Mouse (Mus musculus) midbrain, embryonic 10.5 days (tissue): ENCODE results near the gene Rxrg. TPM values are rescaled to one million over a fixed set of nuclear protein-coding genes. Genes with fewer than 3 reads are reported as not detected.

Experiments
- DNase-seq: peaks from one replicate; pipeline ENCODE4 v3.0.0-alpha.2; 2017; ENCODE audit warnings: low spot score
- H3K27ac ChIP-seq: fragments of 300-500 bp; sonication (generic); replicated peaks from 2 replicates; pipeline ENCODE4 v1.5.1; 2016; ENCODE audit warnings: mild to moderate bottlenecking
- H3K27me3 ChIP-seq: fragments of 300-500 bp; sonication (generic); 2 replicates; pipeline ENCODE4 v1.6.1; 2016; ENCODE audit warnings: low read depth, mild to moderate bottlenecking; ENCODE audit not compliant: poor library complexity, severe bottlenecking
- H3K36me3 ChIP-seq: fragments of 300-500 bp; sonication (generic); 2 replicates; pipeline ENCODE4 v1.6.1; 2016; ENCODE audit warnings: mild to moderate bottlenecking, moderate library complexity
- H3K4me1 ChIP-seq: fragments of 300-500 bp; sonication (generic); 2 replicates; pipeline ENCODE4 v1.6.1; 2016
- H3K4me3 ChIP-seq: fragments of 300-500 bp; sonication (generic); 2 replicates; pipeline ENCODE4 v1.5.1; 2016; ENCODE audit warnings: mild to moderate bottlenecking, moderate library complexity
- H3K9me3 ChIP-seq: fragments of 300-500 bp; sonication (generic); replicated peaks from 2 replicates; pipeline ENCODE4 v1.6.1; 2016; ENCODE audit warnings: mild to moderate bottlenecking
- WGBS: fragments of 180-500 bp; shearing (Covaris S2); methylation state at CpG from one replicate; pipeline ENCODE4 v1.1.7; 2016; 5-methylcytosine and 5-hydroxymethylcytosine counted together
- polyA plus RNA-seq: library from polyadenylated mRNA; unstranded; fragments of >200 nt; fragmentation: Nextera tagmentation; extraction: Ambion mirVana; gene quantifications from 2 replicates; pipeline ENCODE4 v1.2.1, GENCODE M21; 2016

Rxrg gene
- polyA plus RNA-seq, 1 experiment from 2014 or later: 3.2 TPM

GRCm38 (mm10) chr1:167617131-167617530 is 18.9 kb downstream of the Rxrg start:
- Histone ChIP-seq H3K27me3 (no peaks in the 10 kb centered on the region), H3K4me1 (peaks cover 5% of the 10 kb centered on the region; the same call in 1 of the 2 replicates), H3K36me3 (no peaks in the 10 kb centered on the region), H3K9me3 (no peaks in the 10 kb centered on the region), H3K27ac (no peak overlapping the region), H3K4me3 (no peak overlapping the region)
- WGBS: 85% methylated on average over 14 of the region's 14 CpGs
- no peak for DNase-seq

GRCm38 (mm10) chr1:167617995-167618489 is 19.9 kb downstream of the Rxrg start:
- 76% methylated on average over 18 of the region's 18 CpGs for WGBS

GRCm38 (mm10) chr1:167620206-167620795 is 22.1 kb downstream of the Rxrg start:
- H3K9me3 ChIP-seq: no peaks in the 10 kb centered on the region
- no peaks in the 10 kb centered on the region for H3K27me3 ChIP-seq
- H3K36me3 ChIP-seq: no peaks in the 10 kb centered on the region
- WGBS: 71% methylated on average over 15 of the region's 15 CpGs
- no peak for DNase-seq
- H3K4me1 ChIP-seq: peaks cover 5% of the 10 kb centered on the region; the same call in 1 of the 2 replicates
- no peak overlapping the region for H3K4me3 ChIP-seq
- H3K27ac ChIP-seq: no peak overlapping the region

More at GRCm38 (mm10) chr1:167617995-167618489, 19.9 kb downstream of the Rxrg start:
- Histone ChIP-seq H3K27ac (no peak overlapping the region), H3K9me3 (no peaks in the 10 kb centered on the region), H3K4me1 (peaks cover 5% of the 10 kb centered on the region; the same call in 1 of the 2 replicates), H3K4me3 (no peak overlapping the region), H3K36me3 (no peaks in the 10 kb centered on the region), H3K27me3 (no peaks in the 10 kb centered on the region)
- DNase-seq: no peak

- H3K27me3 ChIP-seq: no peaks in the 10 kb centered on the region
- no peaks in the 10 kb centered on the region for H3K9me3 ChIP-seq
- no peaks in the 10 kb centered on the region for H3K36me3 ChIP-seq
- H3K4me1 ChIP-seq: 0 out of 2 replicates have a peak, but pooled peaks cover 2% of the 10 kb centered on the region
- 85% methylated on average over 3 of the region's 3 CpGs for WGBS
- H3K27ac ChIP-seq: no peak overlapping the region
- H3K4me3 ChIP-seq: no peak overlapping the region
- no peak for DNase-seq
Observed at GRCm38 (mm10) chr1:167625098-167625497, 26.9 kb downstream of the Rxrg start.

- 92% methylated on average over 6 of the region's 6 CpGs for WGBS
- peaks cover 6% of the 10 kb centered on the region for H3K4me1 ChIP-seq
- no peak overlapping the region for H3K27ac ChIP-seq
- H3K36me3 ChIP-seq: no peaks in the 10 kb centered on the region
- no peaks in the 10 kb centered on the region for H3K27me3 ChIP-seq
- H3K4me3 ChIP-seq: no peak overlapping the region
- DNase-seq: no peak
- no peaks in the 10 kb centered on the region for H3K9me3 ChIP-seq
Observed at GRCm38 (mm10) chr1:167631765-167632164, 33.6 kb downstream of the Rxrg start.

- DNase-seq: no peak
- Histone ChIP-seq H3K4me1 (peaks cover 6% of the 10 kb centered on the region), H3K9me3 (no peaks in the 10 kb centered on the region), H3K27ac (no peak overlapping the region), H3K36me3 (no peaks in the 10 kb centered on the region), H3K27me3 (peaks cover 7% of the 10 kb centered on the region), H3K4me3 (no peak overlapping the region)
- 57% methylated on average over 12 of the region's 12 CpGs for WGBS
Observed at GRCm38 (mm10) chr1:167635702-167636101, 37.5 kb downstream of the Rxrg start.

GRCm38 (mm10) chr1:167636948-167637347 is 38.8 kb downstream of the Rxrg start:
- H3K36me3 ChIP-seq: no peaks in the 10 kb centered on the region
- no peak overlapping the region for H3K4me3 ChIP-seq
- H3K27me3 ChIP-seq: peaks cover 7% of the 10 kb centered on the region
- no peak overlapping the region for H3K27ac ChIP-seq
- peak; percentile 71 for DNase-seq
- WGBS: 15% methylated on average over 3 of the region's 3 CpGs
- no peaks in the 10 kb centered on the region for H3K9me3 ChIP-seq
- H3K4me1 ChIP-seq: peaks cover 6% of the 10 kb centered on the region

- Histone ChIP-seq H3K9me3 (no peaks in the 10 kb centered on the region), H3K36me3 (no peaks in the 10 kb centered on the region), H3K27ac (no peak overlapping the region), H3K4me1 (peaks cover 6% of the 10 kb centered on the region), H3K27me3 (peaks cover 8% of the 10 kb centered on the region), H3K4me3 (no peak overlapping the region)
- 26% methylated on average over 13 of the region's 13 CpGs for WGBS
- DNase-seq: peak; percentile 57
Observed at GRCm38 (mm10) chr1:167638053-167638452, 39.9 kb downstream of the Rxrg start.

- no peaks in the 10 kb centered on the region for H3K9me3 ChIP-seq
- H3K4me3 ChIP-seq: no peak overlapping the region
- no peak for DNase-seq
- WGBS: 83% methylated on average over 9 of the region's 9 CpGs
- H3K27ac ChIP-seq: no peak overlapping the region
- no peaks in the 10 kb centered on the region for H3K36me3 ChIP-seq
- peaks cover 6% of the 10 kb centered on the region for H3K4me1 ChIP-seq
- H3K27me3 ChIP-seq: peaks cover 17% of the 10 kb centered on the region
Observed at GRCm38 (mm10) chr1:167638901-167639300, 40.7 kb downstream of the Rxrg start.

- Histone ChIP-seq H3K27me3 (peaks cover 21% of the 10 kb centered on the region), H3K36me3 (no peaks in the 10 kb centered on the region), H3K27ac (no peak overlapping the region), H3K4me1 (no peaks in the 10 kb centered on the region), H3K9me3 (no peaks in the 10 kb centered on the region), H3K4me3 (no peak overlapping the region)
- 20% methylated on average over 16 of the region's 16 CpGs for WGBS
- DNase-seq: peak; percentile 82
Observed at GRCm38 (mm10) chr1:167644866-167645537, 46.8 kb downstream of the Rxrg start.

- 88% methylated on average over 3 of the region's 3 CpGs for WGBS
- Histone ChIP-seq H3K27ac (no peak overlapping the region), H3K27me3 (peaks cover 14% of the 10 kb centered on the region), H3K36me3 (no peaks in the 10 kb centered on the region), H3K4me1 (no peaks in the 10 kb centered on the region), H3K9me3 (no peaks in the 10 kb centered on the region), H3K4me3 (no peak overlapping the region)
- DNase-seq: no peak
Observed at GRCm38 (mm10) chr1:167648670-167649069, 50.5 kb downstream of the Rxrg start.

- no peaks in the 10 kb centered on the region for H3K4me1 ChIP-seq
- no peak for DNase-seq
- WGBS: 85% methylated on average over 11 of the region's 11 CpGs
- no peaks in the 10 kb centered on the region for H3K36me3 ChIP-seq
- H3K27ac ChIP-seq: no peak overlapping the region
- H3K4me3 ChIP-seq: no peak overlapping the region
- no peaks in the 10 kb centered on the region for H3K9me3 ChIP-seq
- H3K27me3 ChIP-seq: peaks cover 9% of the 10 kb centered on the region
Observed at GRCm38 (mm10) chr1:167649122-167649633, 51.0 kb downstream of the Rxrg start.

- no peak overlapping the region for H3K4me3 ChIP-seq
- no peaks in the 10 kb centered on the region for H3K4me1 ChIP-seq
- peaks cover 12% of the 10 kb centered on the region; the same call in 1 of the 2 replicates for H3K27me3 ChIP-seq
- WGBS: 74% methylated on average over 2 of the region's 2 CpGs
- no peaks in the 10 kb centered on the region for H3K9me3 ChIP-seq
- no peak overlapping the region for H3K27ac ChIP-seq
- H3K36me3 ChIP-seq: no peaks in the 10 kb centered on the region
- DNase-seq: no peak
Observed at GRCm38 (mm10) chr1:167652336-167652735, 54.2 kb downstream of the Rxrg start.
